Mouse (Mus musculus): ENCODE results near the gene 1810013L24Rik.

GRCm38 (mm10) chr16:8862336-8862987, 32.6 kb downstream of the 1810013L24Rik start:
- TF ChIP-seq POLR2A (IDR thresholded peaks at IDR 0.05; ENCODE audit: borderline replicate concordance, extremely low read depth, insufficient read depth, insufficient read length, poor library complexity, severe bottlenecking) = no peak
- TF ChIP-seq CTCF (IDR thresholded peaks at IDR 0.05; ENCODE audit: borderline replicate concordance, extremely low read depth, insufficient read depth, insufficient read length) = no peak

Data from brain, embryonic 14.5 days (tissue).